Mouse (Mus musculus) liver, adult 2 months (tissue): ENCODE measurements at regions not wholly inside any gene's neighbourhood (a gene's known extent, or its start where the extent isn't known, plus 50 kb on each side); places are given as distances from the start of the nearest gene placed in this dataset.

Experiments used
- DNase-seq: peaks from one replicate; pipeline ENCODE4 v3.0.0-alpha.2; 2011; ENCODE audit warnings: low read depth, low spot score; ENCODE audit errors: extremely low read depth
- H3K27ac ChIP-seq: fragments of 200-500 bp; replicated peaks from 2 replicates; pipeline ENCODE4 v1.5.1; 2012; ENCODE audit warnings: low read depth, mild to moderate bottlenecking, control low read depth, inconsistent platforms, low read length; ENCODE audit not compliant: insufficient read depth
- H3K27me3 ChIP-seq: fragments of 200-500 bp; 2 replicates; pipeline ENCODE4 v1.6.1; 2012; ENCODE audit warnings: mild to moderate bottlenecking, moderate library complexity, low read length, inconsistent platforms; ENCODE audit not compliant: control insufficient read depth, insufficient read depth
- H3K36me3 ChIP-seq: fragments of 200-500 bp; 2 replicates; pipeline ENCODE4 v1.6.1; 2012; ENCODE audit warnings: low read length, inconsistent platforms; ENCODE audit not compliant: control insufficient read depth, insufficient read depth
- H3K4me1 ChIP-seq: fragments of 200-500 bp; 2 replicates; pipeline ENCODE4 v1.6.1; 2011; ENCODE audit warnings: low read length; ENCODE audit not compliant: control insufficient read depth, insufficient read depth
- H3K4me3 ChIP-seq: fragments of 200-500 bp; 2 replicates; pipeline ENCODE4 v1.5.1; 2011; ENCODE audit warnings: low read depth, mild to moderate bottlenecking, control low read depth, low read length, moderate library complexity; ENCODE audit not compliant: insufficient read depth
- H3K79me2 ChIP-seq: fragments of 200-500 bp; 2 replicates; pipeline ENCODE4 v1.6.1; 2012; ENCODE audit warnings: inconsistent platforms, mild to moderate bottlenecking, low read length, moderate library complexity; ENCODE audit not compliant: control insufficient read depth, insufficient read depth
- H3K9ac ChIP-seq: fragments of 200-500 bp; 2 replicates; pipeline ENCODE4 v1.6.1; 2012; ENCODE audit warnings: low read depth, mild to moderate bottlenecking, control low read depth, inconsistent platforms, low read length
- CTCF ChIP-seq: fragments of 200-500 bp; IDR thresholded peaks from 2 replicates; pipeline ENCODE4 v1.5.1; 2011; ENCODE audit warnings: low read depth, low read length, control low read depth
- POLR2A ChIP-seq: fragments of 200-500 bp; IDR thresholded peaks from 2 replicates; pipeline ENCODE4 v1.6.1; 2011; ENCODE audit warnings: low read length, control low read depth; ENCODE audit not compliant: insufficient read depth; ENCODE audit errors: extremely low read depth
- WGBS: fragments of 180-500 bp; shearing (Covaris S2); methylation state at CpG from one replicate; pipeline ENCODE4 v1.1.7; 2018; 5-methylcytosine and 5-hydroxymethylcytosine counted together

- H3K4me1 ChIP-seq, result no peaks in the 10 kb centered on the region
- no peaks in the 10 kb centered on the region for H3K79me2 ChIP-seq
- no peak overlapping the region for H3K9ac ChIP-seq
- TF ChIP-seq POLR2A (no peak), CTCF (no peak)
- DNase-seq, result no peak
- WGBS, result 68% methylated on average over 3 of the region's 3 CpGs
- H3K4me3 ChIP-seq, result no peak overlapping the region
- no peaks in the 10 kb centered on the region for H3K27me3 ChIP-seq
- no peak overlapping the region for H3K27ac ChIP-seq
- no peaks in the 10 kb centered on the region for H3K36me3 ChIP-seq
Observed at GRCm38 (mm10) chr12:106835241-106835640, 653.2 kb upstream of the 3110018I06Rik start.

GRCm38 (mm10) chr12:106839618-106840017 is 648.8 kb upstream of the 3110018I06Rik start:
- TF ChIP-seq POLR2A (no peak), CTCF (no peak)
- H3K27ac ChIP-seq, result no peak overlapping the region
- 50% methylated on average over 5 of the region's 5 CpGs for WGBS
- no peaks in the 10 kb centered on the region for H3K36me3 ChIP-seq
- no peak overlapping the region for H3K4me3 ChIP-seq
- H3K27me3 ChIP-seq, result no peaks in the 10 kb centered on the region
- no peak for DNase-seq
- H3K9ac ChIP-seq, result no peak overlapping the region
- H3K79me2 ChIP-seq, result no peaks in the 10 kb centered on the region
- no peaks in the 10 kb centered on the region for H3K4me1 ChIP-seq

GRCm38 (mm10) chr12:106840150-106840651 is 648.2 kb upstream of the 3110018I06Rik start:
- H3K4me3 ChIP-seq, result no peak overlapping the region
- H3K36me3 ChIP-seq, result no peaks in the 10 kb centered on the region
- H3K79me2 ChIP-seq, result no peaks in the 10 kb centered on the region
- WGBS, result 62% methylated on average over 9 of the region's 9 CpGs
- no peaks in the 10 kb centered on the region for H3K27me3 ChIP-seq
- no peak overlapping the region for H3K27ac ChIP-seq
- H3K4me1 ChIP-seq, result no peaks in the 10 kb centered on the region
- no peak for DNase-seq
- TF ChIP-seq POLR2A, result no peak
- TF ChIP-seq CTCF, result no peak
- no peak overlapping the region for H3K9ac ChIP-seq

- Histone ChIP-seq H3K79me2 (no peaks in the 10 kb centered on the region), H3K9ac (no peak overlapping the region), H3K27me3 (no peaks in the 10 kb centered on the region), H3K36me3 (no peaks in the 10 kb centered on the region), H3K4me3 (no peak overlapping the region), H3K4me1 (no peaks in the 10 kb centered on the region), H3K27ac (no peak overlapping the region)
- DNase-seq, result no peak
- WGBS, result 60% methylated on average over 8 of the region's 8 CpGs
- TF ChIP-seq CTCF, result no peak
Observed at GRCm38 (mm10) chr12:106841996-106842395, 646.4 kb upstream of the 3110018I06Rik start.

DNA sequence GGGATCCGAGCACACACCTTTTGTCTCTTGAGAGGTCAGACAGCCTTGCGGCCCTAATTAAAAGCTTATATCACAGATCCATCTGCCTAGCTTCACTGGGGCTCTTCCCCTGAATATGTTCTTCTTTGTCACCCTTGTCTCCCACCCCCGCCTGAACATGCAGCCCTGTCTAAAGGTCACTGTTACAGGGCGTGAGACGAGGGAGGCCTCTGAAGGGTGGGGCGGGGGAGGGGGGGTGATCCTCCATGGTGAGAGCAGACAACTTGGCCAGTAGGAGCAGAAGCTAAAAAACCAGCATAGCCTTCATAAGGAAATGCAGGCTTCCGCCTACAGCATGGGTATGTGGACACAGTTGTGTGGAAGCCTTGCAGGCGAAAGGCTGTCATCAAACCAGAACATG is 646.0 kb upstream of the 3110018I06Rik start:
- WGBS, result 50% methylated on average over 8 of the region's 8 CpGs
- no peaks in the 10 kb centered on the region for H3K27me3 ChIP-seq
- no peak overlapping the region for H3K4me3 ChIP-seq
- no peaks in the 10 kb centered on the region for H3K4me1 ChIP-seq
- H3K36me3 ChIP-seq, result no peaks in the 10 kb centered on the region
- H3K27ac ChIP-seq, result no peak overlapping the region
- no peak for DNase-seq
- H3K79me2 ChIP-seq, result no peaks in the 10 kb centered on the region
- no peak for TF ChIP-seq POLR2A
- no peak for TF ChIP-seq CTCF
- H3K9ac ChIP-seq, result no peak overlapping the region

- H3K4me1 ChIP-seq, result no peaks in the 10 kb centered on the region
- DNase-seq, result no peak
- H3K4me3 ChIP-seq, result no peak overlapping the region
- no peaks in the 10 kb centered on the region for H3K27me3 ChIP-seq
- no peak for TF ChIP-seq CTCF
- TF ChIP-seq POLR2A, result no peak
- 75% methylated on average over 4 of the region's 4 CpGs for WGBS
- no peak overlapping the region for H3K9ac ChIP-seq
- no peak overlapping the region for H3K27ac ChIP-seq
- no peaks in the 10 kb centered on the region for H3K79me2 ChIP-seq
- H3K36me3 ChIP-seq, result no peaks in the 10 kb centered on the region
Observed at GRCm38 (mm10) chr12:106851666-106852065, 636.8 kb upstream of the 3110018I06Rik start.
